Mouse (Mus musculus): ENCODE measurements around the gene Neurl4.

Neurl4 gene

DNA sequence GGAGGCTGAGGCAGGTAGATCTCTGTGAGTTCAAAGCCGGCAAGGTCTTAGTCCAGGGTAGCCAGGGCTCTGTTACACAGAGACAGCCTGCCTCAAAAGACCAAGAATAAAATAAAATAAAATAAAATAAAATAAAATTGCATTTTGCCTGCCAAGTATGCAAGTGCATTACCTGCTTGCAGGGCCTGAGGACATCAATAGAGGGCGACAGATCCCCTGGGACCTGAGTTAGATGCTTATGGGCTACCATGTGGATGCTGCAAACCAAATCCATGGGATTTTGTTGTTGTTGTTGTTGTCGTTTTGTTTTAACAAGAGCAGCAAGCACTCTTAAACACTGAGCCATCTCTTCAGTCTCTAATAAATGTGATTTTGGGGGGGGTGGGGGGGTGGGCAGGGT lies 31.4 kb downstream of the Neurl4 start:
- peak; percentile 45 for DNase-seq (ENCODE audit: low read depth)

DNA sequence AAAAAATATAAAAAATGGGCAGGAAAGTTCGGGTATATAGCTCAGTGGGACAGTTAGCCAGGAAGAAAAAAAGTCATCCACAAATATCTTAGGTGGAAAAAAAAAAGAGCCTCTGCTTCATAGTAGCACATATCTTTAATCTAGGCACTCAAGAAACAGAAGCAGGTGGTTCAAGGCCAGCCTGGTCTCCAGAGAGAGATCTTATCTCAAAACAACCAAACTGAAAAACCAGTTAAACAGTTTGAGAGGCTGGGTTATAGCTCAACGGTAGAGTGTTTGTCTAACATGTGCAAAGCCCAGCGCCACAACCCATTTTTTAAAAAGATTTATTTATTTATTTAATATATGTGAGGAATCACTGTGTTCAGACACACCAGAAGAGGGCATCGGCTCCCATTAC lies 32.2 kb downstream of the Neurl4 start:
- DNase-seq (ENCODE audit: low read depth): peak; percentile 63

DNA sequence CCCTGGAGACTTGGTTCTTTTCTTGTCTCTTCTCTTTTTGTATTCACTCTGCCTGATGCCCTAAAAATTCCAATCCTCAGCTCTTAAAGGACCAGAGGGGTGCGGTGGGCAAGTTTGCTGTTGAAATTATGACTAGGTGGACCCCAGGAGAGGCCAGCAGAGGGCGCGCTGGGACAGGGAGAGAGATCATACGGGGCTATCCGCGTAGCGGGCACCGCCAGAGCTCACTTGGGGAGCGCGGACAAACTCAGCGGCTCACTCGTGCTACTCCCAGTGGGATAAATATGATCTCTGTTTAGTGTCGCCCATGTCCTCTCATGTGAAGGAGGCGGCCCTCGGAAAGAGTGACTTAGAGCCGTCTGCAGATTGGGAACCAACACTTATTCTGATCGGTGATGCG lies 33.3 kb downstream of the Neurl4 start:
- DNase-seq (ENCODE audit: low read depth): peak; percentile 84

DNA sequence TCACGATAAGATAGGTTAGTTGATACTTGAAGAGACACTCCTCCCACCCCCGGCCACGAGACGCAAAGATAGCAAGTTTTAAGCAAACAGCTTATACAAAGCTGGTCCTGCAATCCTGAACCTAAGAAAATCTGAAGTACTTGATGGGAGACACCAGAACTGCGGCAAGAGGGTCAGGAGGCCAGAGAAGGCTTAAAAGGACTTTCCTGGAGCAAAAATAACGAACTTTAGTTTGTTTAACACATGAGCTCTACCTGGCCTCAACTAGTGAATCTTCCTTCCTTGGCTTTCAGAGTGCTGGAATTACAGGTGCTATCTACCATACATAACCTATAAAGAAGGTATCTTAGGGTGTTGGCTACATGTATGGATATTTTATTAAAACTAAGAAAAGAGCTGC lies 33.8 kb downstream of the Neurl4 start:
- DNase-seq (ENCODE audit: low read depth): no peak

DNA sequence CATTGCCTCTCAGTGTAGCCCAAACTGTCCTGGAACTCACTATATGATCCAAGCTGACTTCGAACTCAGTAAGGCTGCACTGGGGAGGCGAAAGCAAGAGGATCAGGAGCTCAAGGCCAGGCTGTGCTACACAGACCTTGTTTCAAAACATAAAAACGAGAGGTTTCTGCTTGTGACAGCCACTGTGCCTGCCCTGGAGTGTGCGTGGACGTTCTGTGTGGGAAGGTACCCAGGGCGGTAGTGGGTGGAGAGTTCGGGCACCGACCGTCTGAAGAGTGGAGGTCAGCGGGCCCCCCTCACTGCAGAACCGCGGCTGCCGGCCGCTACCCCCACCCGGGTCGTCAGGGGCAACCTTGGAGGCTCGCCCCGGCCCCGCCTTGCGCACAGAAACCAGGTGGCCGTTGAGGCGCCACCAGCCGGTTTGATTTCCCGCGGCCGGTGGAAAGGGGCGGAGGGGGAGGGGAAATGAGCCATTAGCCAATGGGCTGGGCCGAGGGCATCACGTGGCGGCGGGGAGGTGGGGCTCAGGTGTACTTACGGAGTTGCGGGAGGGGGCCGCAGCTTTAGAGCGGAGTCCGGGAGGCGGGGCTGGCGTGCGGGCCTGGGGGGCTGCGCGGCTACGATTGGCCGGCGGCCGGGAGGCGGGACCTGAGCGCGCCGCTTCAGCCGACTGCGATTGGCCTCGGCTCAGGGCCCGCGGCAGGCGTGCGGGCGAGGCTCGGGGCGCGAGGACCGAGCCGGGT lies 34.4 kb downstream of the Neurl4 start, which contains the start of gene Ybx2:
TSS of gene Ybx2 (plus strand) at position 660 of the 743 bp plus-strand sequence.
- no peak for DNase-seq (ENCODE audit: low read depth)

DNA sequence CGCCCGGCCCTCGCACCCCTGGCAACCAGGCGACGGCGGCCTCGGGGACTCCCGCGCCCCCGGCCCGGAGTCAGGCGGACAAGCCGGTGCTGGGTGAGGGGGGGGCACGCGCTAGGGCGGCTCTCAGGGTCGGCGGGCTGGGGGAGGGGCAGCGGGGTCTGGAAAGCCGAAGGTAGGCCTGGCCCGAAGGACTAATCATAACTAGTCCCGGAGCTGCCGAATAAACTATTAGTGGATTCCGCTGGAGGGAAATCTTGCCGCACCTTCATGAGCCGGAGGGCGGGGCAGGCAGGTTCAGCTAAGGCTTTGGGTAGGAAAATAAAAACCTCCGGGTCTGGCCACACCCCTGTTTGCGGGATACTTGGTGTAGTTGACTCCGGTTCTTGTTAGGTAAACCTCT lies 35.3 kb downstream of the Neurl4 start:
- no peak for DNase-seq (ENCODE audit: low read depth)

DNA sequence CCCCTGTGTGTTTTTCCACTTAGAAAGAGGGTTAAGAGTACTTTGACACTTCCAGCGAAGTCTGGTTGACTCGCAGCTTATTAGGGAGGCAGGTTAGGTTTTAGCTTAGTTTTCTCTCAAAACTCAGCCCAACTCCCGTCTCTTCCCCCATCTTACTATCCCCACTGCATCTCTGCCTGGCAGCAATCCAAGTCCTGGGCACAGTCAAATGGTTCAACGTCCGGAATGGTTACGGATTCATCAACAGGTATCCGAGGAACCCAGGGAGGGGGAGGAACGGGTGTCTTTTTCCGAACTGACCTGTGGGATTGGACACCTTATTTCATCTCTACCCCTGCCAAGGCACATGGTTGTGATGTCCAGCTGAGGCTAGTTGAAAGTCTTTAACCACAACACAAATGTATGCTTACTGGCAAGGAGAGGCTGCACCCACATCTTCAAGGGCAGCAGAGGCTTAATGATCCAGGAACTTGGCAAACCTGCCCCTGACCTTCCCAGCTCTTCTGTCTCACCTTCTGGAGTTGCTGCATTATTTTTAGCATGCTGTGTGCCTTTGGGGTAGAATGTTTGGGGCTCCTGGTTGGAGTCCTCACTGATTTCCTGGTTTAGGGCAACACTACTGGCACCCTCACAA lies 36.0 kb downstream of the Neurl4 start:
- DNase-seq (ENCODE audit: low read depth): no peak

DNA sequence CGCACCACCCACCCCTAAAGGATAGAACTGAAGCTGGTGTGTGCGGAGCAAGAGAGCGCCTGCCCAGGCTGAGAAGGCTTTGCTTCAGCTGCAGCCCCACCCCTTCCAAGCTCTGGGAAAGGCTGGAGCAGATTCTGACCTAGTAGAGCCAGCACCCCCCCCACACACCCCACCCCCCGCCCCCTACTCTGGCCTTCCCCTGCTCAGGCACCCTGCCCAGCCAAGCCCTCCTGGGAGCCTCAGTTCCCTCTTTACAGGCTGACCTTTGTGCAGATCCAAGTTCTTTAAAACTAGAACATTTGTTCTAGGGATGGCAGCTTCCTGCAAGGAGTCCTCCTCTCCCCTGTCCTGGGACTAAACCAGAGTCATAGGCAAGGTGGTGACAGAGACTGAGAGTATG lies 36.5 kb downstream of the Neurl4 start:
- DNase-seq (ENCODE audit: low read depth): no peak

DNA sequence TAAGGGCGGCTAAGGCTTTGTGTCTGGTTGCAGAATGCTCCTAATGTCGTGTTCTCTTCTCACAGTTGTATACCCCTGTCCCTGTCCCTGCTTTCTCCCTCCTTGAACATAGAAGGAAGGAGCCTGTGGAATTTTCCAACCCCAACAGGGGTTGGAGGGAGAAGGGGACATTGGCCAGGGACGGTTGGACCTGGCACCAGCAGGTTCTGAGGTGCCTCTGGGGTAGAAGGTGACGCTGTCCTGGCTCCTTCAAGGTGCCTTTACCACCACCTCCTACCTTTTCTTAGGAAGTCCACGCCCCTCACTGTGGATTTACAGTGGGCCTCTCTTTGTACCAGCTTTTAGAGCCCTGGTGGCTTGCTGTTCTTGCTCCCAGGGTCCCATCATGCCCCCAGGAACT lies 37.0 kb downstream of the Neurl4 start:
- no peak for DNase-seq (ENCODE audit: low read depth)

DNA sequence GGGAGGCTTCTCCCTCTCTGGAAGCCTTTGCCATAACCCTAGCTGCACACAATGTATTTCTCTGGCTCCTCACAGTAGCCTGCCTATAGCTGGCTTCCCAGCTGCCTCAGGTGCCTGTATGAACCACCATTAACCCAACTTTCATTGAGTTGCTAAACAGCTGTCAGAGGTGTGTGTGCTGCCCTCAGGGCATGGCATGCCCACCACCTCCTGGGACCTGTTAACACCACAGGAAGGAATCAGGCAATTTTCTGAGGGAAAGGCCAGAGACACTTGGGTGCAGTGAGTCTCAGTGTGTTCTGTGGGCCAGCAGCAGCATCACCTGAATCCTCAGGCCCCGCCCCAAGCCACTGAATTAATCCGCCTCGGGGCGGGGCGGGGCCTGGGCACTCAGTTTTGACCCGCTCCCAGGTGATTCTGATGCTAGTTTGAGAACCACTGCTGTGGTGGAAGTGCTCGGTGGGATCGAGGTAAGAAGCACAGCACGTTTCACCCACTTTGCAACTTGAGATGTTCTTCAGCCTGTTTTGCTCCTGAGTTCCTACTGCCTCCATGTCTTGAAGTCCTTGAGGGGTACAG lies 37.6 kb downstream of the Neurl4 start:
- no peak for DNase-seq (ENCODE audit: low read depth)

DNA sequence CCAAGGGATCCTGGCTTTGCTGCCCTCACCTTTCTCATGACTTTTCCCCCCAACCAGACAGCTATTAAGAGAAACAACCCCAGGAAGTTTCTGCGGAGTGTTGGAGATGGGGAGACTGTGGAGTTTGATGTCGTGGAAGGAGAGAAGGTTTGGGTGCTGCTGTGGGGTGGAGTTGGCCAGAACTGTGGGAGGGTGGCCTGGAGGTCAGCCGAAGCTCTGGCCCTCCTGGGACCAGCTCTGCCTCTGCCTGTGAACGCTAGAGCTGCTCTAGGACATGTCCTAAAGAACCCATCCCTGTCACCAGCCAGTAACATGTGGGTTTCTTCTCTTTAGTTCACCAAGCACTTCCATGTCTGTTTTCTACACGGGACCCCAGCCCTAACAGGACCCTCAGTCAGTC lies 38.3 kb downstream of the Neurl4 start:
- DNase-seq (ENCODE audit: low read depth): no peak

DNA sequence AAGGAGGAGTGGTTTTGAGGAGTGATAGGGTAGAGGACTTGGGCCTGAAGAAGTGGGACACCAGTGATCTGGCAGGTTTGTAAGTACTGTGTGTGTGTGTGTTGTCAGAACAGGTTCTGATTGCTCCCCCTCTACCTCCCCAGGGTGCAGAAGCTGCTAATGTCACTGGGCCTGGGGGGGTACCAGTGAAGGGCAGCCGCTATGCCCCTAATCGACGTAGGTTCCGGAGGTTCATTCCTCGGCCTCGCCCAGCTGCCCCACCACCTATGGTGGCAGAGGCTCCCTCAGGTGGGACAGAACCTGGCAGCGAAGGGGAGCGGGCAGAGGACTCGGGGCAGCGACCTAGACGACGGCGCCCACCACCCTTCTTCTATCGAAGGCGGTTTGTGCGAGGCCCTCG lies 38.9 kb downstream of the Neurl4 start:
- no peak for DNase-seq (ENCODE audit: low read depth)

DNA sequence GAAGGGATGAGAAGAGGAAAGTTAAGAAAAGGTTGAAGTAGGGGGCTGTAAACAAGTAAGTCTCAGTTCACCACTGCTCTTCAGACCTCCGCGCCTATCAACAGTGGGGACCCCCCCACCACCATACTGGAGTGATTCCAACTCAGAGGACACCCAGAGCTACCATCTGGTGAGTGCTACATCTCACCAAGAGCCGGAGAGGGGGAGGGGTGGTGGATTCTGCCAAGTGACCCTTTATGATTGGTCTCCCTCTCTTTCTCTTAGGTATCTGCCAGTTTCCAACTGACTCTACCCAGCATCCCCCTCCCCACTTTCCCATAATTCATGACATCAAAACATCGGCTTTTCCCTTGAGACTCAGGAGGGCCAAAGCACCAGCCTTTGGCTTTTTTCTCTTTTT lies 40.1 kb downstream of the Neurl4 start:
- DNase-seq (ENCODE audit: low read depth): no peak

DNA sequence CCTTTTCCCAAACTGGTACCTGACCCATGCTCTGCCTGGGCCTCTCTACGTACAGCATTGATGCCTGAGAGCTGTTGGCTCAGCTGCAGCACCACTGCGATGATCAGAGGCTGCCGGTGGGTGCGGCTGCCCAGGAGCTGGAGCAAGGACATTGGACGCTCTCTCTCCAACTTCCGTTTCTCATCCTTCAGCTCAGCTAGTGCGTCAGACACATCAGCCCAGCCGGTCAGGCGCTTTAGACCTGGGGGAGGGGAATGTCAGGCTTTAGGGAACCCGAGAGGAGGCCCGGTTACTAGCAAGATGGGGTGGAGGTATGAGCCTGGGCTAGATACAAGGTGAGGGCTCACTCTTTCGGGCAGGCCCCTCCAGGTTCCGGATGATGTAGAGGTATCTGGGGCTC lies 44.3 kb downstream of the Neurl4 start:
- DNase-seq (ENCODE audit: low read depth): no peak

DNA sequence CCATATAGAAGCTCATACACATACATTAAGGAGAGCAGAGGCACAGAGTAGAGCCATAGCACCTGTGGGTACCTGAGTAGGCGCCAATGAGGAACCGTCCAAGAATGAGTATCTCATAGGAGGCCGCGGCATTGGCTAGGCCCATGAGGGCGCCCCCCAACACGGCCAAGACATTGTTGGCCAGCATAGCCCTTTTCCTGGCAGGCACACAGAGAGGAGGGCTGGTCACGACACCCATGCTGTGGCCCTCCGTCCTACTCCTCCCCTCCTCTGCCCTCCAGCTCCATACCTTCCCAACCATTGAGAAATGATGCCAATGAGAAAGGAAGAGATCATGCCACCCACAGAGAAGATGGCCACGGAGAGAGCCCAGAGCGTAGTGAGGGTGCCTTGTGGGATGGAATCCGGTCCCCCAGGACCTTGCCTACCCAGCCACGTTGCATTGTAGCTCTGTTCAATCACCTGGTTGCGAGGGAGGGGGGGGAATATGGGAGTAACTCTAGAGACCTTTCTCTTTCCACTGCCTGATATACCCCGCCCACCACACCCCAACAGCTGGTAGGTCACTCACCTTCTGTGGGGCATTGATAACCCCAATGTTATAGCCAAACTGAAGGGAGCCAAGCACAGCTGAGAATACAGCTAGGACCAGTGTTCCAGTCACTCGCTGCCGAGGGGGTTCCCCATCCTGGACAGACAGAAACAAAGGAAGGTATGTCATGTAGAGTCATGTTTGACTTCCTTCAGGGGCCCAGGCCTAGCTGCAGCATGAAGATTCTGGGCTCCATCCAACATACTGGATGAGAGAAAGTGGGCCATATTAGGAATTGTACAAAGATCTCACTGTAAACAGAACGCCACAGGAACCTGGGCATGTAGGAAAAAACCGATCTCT lies 45.4 kb downstream of the Neurl4 start:
- DNase-seq (ENCODE audit: low read depth): no peak

DNA sequence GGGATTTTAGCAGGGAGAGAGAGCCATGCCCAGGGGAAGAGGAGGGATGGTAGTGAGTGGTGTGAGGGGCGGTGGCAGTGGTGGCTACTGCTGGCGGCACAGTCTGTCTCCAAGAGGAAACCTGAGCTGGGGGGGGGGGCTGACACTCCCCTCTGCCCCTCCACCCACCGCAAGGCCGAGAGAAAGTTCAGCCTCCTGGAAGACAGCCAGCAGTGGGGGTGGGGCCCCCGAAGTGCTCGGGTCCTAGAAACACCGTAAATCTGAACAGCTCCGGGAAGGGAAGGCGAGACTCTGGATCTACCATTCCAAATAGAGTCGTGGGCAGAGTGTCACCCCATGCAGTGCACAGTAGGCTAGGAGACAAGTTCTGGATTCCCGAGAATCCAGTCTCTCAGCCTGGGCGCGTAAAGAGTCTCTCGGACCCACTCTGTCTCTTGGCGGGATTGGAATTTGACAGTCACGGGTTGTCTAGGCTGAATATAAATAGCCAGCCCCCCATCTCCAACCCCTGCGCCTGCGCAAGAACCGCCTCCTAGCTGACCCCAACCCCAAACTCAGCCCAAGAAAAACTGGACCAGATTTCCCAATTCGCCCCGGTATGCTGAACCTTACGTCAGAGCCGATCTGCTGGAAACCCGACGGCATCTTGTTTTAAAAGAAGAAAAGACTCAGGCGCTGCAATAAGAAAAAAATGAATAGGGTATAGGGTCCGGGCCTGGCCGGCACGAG lies 46.6 kb downstream of the Neurl4 start:
- DNase-seq (ENCODE audit: low read depth): peak; percentile 52

DNA sequence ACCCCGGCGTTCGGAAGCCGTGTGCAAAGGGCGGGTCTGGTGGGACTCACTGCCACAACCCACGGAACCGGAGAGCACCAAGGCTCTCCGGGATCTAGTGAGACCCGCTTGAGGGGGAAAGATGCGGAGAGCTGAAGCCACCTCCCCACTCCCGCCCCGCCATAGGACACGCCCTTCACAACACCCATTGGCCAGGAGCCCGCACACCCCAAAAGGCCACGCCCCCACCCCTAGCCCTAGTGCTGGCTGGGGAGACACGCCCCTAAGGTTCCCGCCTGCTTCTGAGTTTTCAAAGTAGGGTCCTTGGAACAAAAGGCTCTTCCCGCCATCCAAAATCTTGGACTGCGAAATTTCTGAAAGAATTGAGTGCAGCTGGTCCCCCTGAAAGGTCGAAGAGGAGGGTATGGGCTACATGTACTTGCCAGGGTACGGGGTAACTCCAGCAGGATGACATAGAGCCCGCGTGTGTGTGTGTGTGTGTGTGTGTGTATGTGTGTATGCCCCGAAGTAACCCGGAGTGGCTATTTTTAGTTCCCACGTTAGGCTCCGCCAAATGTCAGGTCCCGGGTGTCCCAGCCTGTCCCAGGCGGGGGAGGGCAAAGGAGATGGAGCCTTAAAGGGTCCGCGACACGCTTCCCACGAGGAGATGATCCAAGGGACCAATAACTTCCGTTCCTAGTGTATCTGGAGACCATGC lies 47.3 kb downstream of the Neurl4 start, which contains the start of gene Slc2a4:
TSS of gene Slc2a4 (minus strand) at position 123 of the 697 bp plus-strand sequence.
- peak; percentile 92 for DNase-seq (ENCODE audit: low read depth)

DNA sequence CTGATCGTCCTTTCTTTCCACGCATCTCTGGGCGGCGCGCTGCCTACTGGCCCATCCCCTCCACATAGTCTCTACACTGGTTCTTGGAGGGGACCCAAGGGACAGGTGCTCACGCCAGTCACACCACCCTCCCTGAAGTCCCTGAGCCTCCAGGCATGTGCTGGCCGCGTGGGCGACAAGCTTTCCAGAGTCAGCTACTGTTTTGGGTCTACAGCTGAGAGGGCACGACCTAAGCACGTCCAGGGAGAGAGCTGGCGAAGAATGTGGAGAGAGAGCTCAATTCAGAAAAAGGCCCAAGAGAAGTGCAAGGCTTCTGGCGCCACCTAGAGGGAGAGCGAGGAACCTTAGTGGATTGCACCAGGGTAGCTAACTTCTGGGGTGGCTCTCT lies 47.9 kb downstream of the Neurl4 start:
- peak; percentile 90 for DNase-seq (ENCODE audit: low read depth)

DNA sequence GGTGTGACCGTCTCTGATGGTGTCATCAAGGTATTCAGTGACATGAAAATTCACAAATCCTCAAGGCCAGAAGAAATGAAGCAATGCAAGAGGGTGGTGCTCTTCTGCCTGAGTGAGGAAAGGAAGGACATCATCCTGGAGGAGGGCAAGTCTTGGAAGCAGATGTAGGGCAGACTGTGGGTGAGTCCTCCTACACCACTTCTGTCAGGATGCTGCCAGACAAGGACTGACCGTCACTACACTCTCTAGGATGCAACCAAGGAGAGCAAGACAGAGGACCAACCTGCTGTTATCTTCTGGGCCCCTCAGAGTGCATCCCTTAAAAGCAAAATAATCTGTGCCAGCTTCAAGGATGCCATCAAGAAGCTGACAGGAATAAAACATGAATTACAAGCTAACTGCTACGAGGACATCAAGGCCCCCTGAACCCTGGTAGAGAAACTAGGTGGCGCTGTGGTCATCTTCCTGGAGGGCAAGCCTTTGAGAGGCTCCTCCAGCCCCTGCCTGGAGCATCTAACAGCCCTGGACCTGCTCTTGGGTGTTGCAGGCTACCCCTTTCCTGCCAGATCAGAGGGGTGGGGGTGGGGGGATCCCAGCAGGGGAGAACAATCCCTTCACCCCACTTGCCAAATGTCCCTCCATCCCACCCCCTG lies 50.1 kb downstream of the Neurl4 start:
- DNase-seq (ENCODE audit: low read depth): peak; percentile 50

DNA sequence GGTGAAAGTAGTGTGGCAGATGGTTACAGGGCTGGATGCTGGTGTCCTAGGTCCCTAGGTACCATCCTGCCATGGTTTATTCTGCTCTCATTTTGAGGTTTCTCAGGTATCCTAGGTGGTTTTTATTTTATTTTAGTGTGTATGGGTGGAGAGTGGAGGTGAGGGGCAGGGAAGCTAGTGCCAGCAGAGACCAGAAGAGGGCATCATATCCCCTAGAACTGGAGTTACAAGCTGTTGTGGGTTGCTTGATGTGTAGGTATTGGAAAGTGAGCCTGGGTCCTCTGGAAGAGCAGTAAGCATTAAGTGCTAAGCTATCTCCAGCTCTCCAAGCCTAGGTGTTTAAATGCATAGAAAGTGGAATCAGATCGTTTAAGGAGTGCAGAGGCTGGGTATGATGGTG lies 51.4 kb downstream of the Neurl4 start:
- peak; percentile 46 for DNase-seq (ENCODE audit: low read depth)
